Mouse (Mus musculus) MEL (cell line): ENCODE data around the gene Tmed1. TPM values are rescaled to one million over a fixed set of nuclear protein-coding genes. Genes with fewer than 3 reads are reported as not detected.

Source experiments
- DNase-seq: peaks from one replicate; pipeline ENCODE4 v3.0.0; 2011; ENCODE audit warnings: low read depth, low spot score
- H3K27ac ChIP-seq: 2 replicates; pipeline ENCODE4 v1.5.1; 2012; ENCODE audit warnings: low read depth, mild to moderate bottlenecking, control low read depth, low read length, moderate library complexity; ENCODE audit not compliant: control insufficient read depth
- H3K27me3 ChIP-seq, 2 experiments: fragments of 150-350 bp in 1 of 2; sonication (generic) in 1 of 2; 2 replicates each; pipeline ENCODE4 v1.6.1; 2012; ENCODE audit warnings: low read length in 2 of 2, mild to moderate bottlenecking in 2 of 2, improper control_type of control experiment in 1 of 2, moderate library complexity in 1 of 2; ENCODE audit not compliant: insufficient read depth in 2 of 2, control insufficient read depth in 1 of 2
- H3K36me3 ChIP-seq, 2 experiments: 2 replicates each; pipeline ENCODE4 v1.6.1; 2012 to 2014; ENCODE audit warnings: low read length in 2 of 2, improper control_type of control experiment in 1 of 2, inconsistent platforms in 1 of 2, mild to moderate bottlenecking in 1 of 2; ENCODE audit not compliant: insufficient read depth in 2 of 2, control insufficient read depth in 1 of 2
- H3K4me1 ChIP-seq, 2 experiments: fragments of 150-350 bp in 1 of 2; sonication (generic) in 1 of 2; 2 replicates each; pipeline ENCODE4 v1.6.1; 2012; ENCODE audit warnings: low read length in 2 of 2, improper control_type of control experiment in 1 of 2, mild to moderate bottlenecking in 1 of 2; ENCODE audit not compliant: insufficient read depth in 2 of 2, control insufficient read depth in 1 of 2
- H3K4me3 ChIP-seq, 2 experiments: fragments of 150-350 bp in 1 of 2; sonication (generic) in 1 of 2; 2 replicates each; pipeline ENCODE4 v1.5.1; 2012; ENCODE audit warnings: low read depth in 2 of 2, low read length in 2 of 2, mild to moderate bottlenecking in 2 of 2, moderate library complexity in 2 of 2, control low read depth in 1 of 2, improper control_type of control experiment in 1 of 2; ENCODE audit not compliant: control insufficient read depth in 1 of 2, insufficient read depth in 1 of 2
- H3K79me2 ChIP-seq: 2 replicates; pipeline ENCODE4 v1.6.1; 2012; ENCODE audit warnings: mild to moderate bottlenecking, low read length, moderate library complexity; ENCODE audit not compliant: control insufficient read depth, poor library complexity, insufficient read depth
- H3K9ac ChIP-seq: 2 replicates; pipeline ENCODE4 v1.6.1; 2012; ENCODE audit warnings: low read depth, mild to moderate bottlenecking, control low read depth, low read length, moderate library complexity; ENCODE audit not compliant: control insufficient read depth, poor library complexity, severe bottlenecking
- H3K9me3 ChIP-seq: fragments of 150-350 bp; sonication (generic); replicated peaks from 2 replicates; pipeline ENCODE4 v1.6.1; 2012; ENCODE audit warnings: mild to moderate bottlenecking, low read length, improper control_type of control experiment, moderate library complexity; ENCODE audit not compliant: insufficient read depth
- BHLHE40 ChIP-seq: IDR thresholded peaks from 2 replicates; pipeline ENCODE4 v1.6.1; 2012; ENCODE audit warnings: low read depth, mild to moderate bottlenecking, inconsistent platforms, low read length, improper control_type of control experiment, borderline replicate concordance
- CHD1 ChIP-seq: IDR thresholded peaks from 2 replicates; pipeline ENCODE4 v1.6.1; 2012; ENCODE audit warnings: low read depth, mild to moderate bottlenecking, inconsistent platforms, low read length, improper control_type of control experiment
- CHD2 ChIP-seq: IDR thresholded peaks from 2 replicates; pipeline ENCODE4 v1.6.1; 2011; ENCODE audit warnings: low read length, improper control_type of control experiment
- CTCF ChIP-seq, 3 experiments: IDR thresholded peaks in 2 of 3; conservative IDR thresholded peaks in 1 of 3; 2 replicates each; pipeline ENCODE4 v1.5.1; 2011 to 2012; ENCODE audit warnings: low read length in 3 of 3, low read depth in 2 of 3, mild to moderate bottlenecking in 2 of 3, improper control_type of control experiment in 1 of 3, inconsistent platforms in 1 of 3, mixed read lengths in 1 of 3, moderate library complexity in 1 of 3; ENCODE audit not compliant: control insufficient read depth in 1 of 3, insufficient read depth in 1 of 3, poor library complexity in 1 of 3, severe bottlenecking in 1 of 3
- E2F4 ChIP-seq: IDR thresholded peaks from 2 replicates; pipeline ENCODE4 v1.6.1; 2011; ENCODE audit warnings: low read depth, low read length, improper control_type of control experiment, borderline replicate concordance
- ELF1 ChIP-seq: IDR thresholded peaks from 2 replicates; pipeline ENCODE4 v1.6.1; 2014; ENCODE audit warnings: low read depth, mild to moderate bottlenecking, inconsistent platforms, low read length, improper control_type of control experiment, moderate library complexity
- EP300 ChIP-seq, 2 experiments: IDR thresholded peaks; 2 replicates each; pipeline ENCODE4 v1.6.1; 2011; ENCODE audit warnings: improper control_type of control experiment in 2 of 2, low read length in 2 of 2, low read depth in 1 of 2, mild to moderate bottlenecking in 1 of 2
- ETS1 ChIP-seq: IDR thresholded peaks from 2 replicates; pipeline ENCODE4 v1.6.1; 2012; ENCODE audit warnings: low read depth, mild to moderate bottlenecking, inconsistent platforms, low read length, improper control_type of control experiment, moderate library complexity
- GABPA ChIP-seq: IDR thresholded peaks from 2 replicates; pipeline ENCODE4 v1.6.1; 2012; ENCODE audit warnings: low read depth, mild to moderate bottlenecking, inconsistent platforms, low read length, improper control_type of control experiment, moderate library complexity
- GATA1 ChIP-seq: IDR thresholded peaks from 2 replicates; pipeline ENCODE4 v1.6.1; 2011; ENCODE audit warnings: low read depth, low read length, improper control_type of control experiment
- HCFC1 ChIP-seq: IDR thresholded peaks from 2 replicates; pipeline ENCODE4 v1.6.1; 2012; ENCODE audit warnings: low read depth, mild to moderate bottlenecking, inconsistent platforms, low read length, improper control_type of control experiment, moderate library complexity
- JUND ChIP-seq: IDR thresholded peaks from 2 replicates; pipeline ENCODE4 v1.6.1; 2011; ENCODE audit warnings: low read depth, mild to moderate bottlenecking, improper control_type of control experiment, low read length
- KAT2A ChIP-seq: conservative IDR thresholded peaks from 2 replicates; pipeline ENCODE4 v1.6.1; 2012; ENCODE audit warnings: low read depth, low read length, improper control_type of control experiment, inconsistent platforms
- MAX ChIP-seq: IDR thresholded peaks from 2 replicates; pipeline ENCODE4 v1.6.1; 2011; ENCODE audit warnings: low read length, improper control_type of control experiment
- MAZ ChIP-seq: IDR thresholded peaks from 2 replicates; pipeline ENCODE4 v1.6.1; 2012; ENCODE audit warnings: low read depth, mild to moderate bottlenecking, inconsistent platforms, low read length, improper control_type of control experiment
- MEF2A ChIP-seq: IDR thresholded peaks from 2 replicates; pipeline ENCODE4 v1.6.1; 2014; ENCODE audit warnings: low read depth, mild to moderate bottlenecking, inconsistent platforms, low read length, improper control_type of control experiment; ENCODE audit not compliant: poor library complexity, insufficient replicate concordance, severe bottlenecking; ENCODE audit errors: extremely low read depth
- MXI1 ChIP-seq: IDR thresholded peaks from 2 replicates; pipeline ENCODE4 v1.6.1; 2011; ENCODE audit warnings: mild to moderate bottlenecking, low read depth, low read length, improper control_type of control experiment
- MYB ChIP-seq: IDR thresholded peaks from 2 replicates; pipeline ENCODE4 v1.6.1; 2011; ENCODE audit warnings: mild to moderate bottlenecking, low read depth, low read length, improper control_type of control experiment
- MYC ChIP-seq: IDR thresholded peaks from 2 replicates; pipeline ENCODE4 v1.6.1; 2011; ENCODE audit warnings: low read depth, mild to moderate bottlenecking, low read length, improper control_type of control experiment, moderate library complexity
- NELFE ChIP-seq: IDR thresholded peaks from 2 replicates; pipeline ENCODE4 v1.6.1; 2011; ENCODE audit warnings: low read depth, low read length, improper control_type of control experiment
- NRF1 ChIP-seq: IDR thresholded peaks from 2 replicates; pipeline ENCODE4 v1.6.1; 2014; ENCODE audit warnings: low read depth, mild to moderate bottlenecking, inconsistent platforms, low read length, improper control_type of control experiment, moderate library complexity; ENCODE audit not compliant: poor library complexity, insufficient read depth, severe bottlenecking
- POLR2AphosphoS2 ChIP-seq: IDR thresholded peaks from 2 replicates; pipeline ENCODE4 v1.6.1; 2011; ENCODE audit warnings: low read length, improper control_type of control experiment
- POLR2AphosphoS5 ChIP-seq: IDR thresholded peaks from 2 replicates; pipeline ENCODE4 v1.6.1; 2012; ENCODE audit warnings: low read depth, borderline replicate concordance, mild to moderate bottlenecking, inconsistent platforms, low read length, moderate library complexity, mixed read lengths
- RAD21 ChIP-seq: IDR thresholded peaks from 2 replicates; pipeline ENCODE4 v1.6.1; 2011; ENCODE audit warnings: mild to moderate bottlenecking, low read depth, low read length, improper control_type of control experiment
- RCOR1 ChIP-seq: IDR thresholded peaks from 2 replicates; pipeline ENCODE4 v1.6.1; 2012; ENCODE audit warnings: low read depth, mild to moderate bottlenecking, inconsistent platforms, low read length, improper control_type of control experiment
- SIN3A ChIP-seq: IDR thresholded peaks from 2 replicates; pipeline ENCODE4 v1.6.1; 2012; ENCODE audit warnings: low read length, improper control_type of control experiment, inconsistent platforms
- SMC3 ChIP-seq: IDR thresholded peaks from 2 replicates; pipeline ENCODE4 v1.6.1; 2011; ENCODE audit warnings: low read depth, low read length, improper control_type of control experiment
- TAL1 ChIP-seq: IDR thresholded peaks from 2 replicates; pipeline ENCODE4 v1.6.1; 2012; ENCODE audit warnings: mild to moderate bottlenecking, inconsistent platforms, low read length, moderate library complexity, mixed read lengths
- TBP ChIP-seq: IDR thresholded peaks from 2 replicates; pipeline ENCODE4 v1.8.0; 2011; ENCODE audit warnings: low read depth, low read length, improper control_type of control experiment
- TCF12 ChIP-seq: IDR thresholded peaks from 2 replicates; pipeline ENCODE4 v1.6.1; 2014; ENCODE audit warnings: low read depth, mild to moderate bottlenecking, inconsistent platforms, low read length, improper control_type of control experiment, moderate library complexity
- USF1 ChIP-seq: IDR thresholded peaks from 2 replicates; pipeline ENCODE4 v1.6.1; 2014; ENCODE audit warnings: low read depth, mild to moderate bottlenecking, inconsistent platforms, low read length, improper control_type of control experiment, moderate library complexity
- USF2 ChIP-seq, 2 experiments: IDR thresholded peaks; 2 replicates each; pipeline ENCODE4 v1.6.1; 2011 to 2012; ENCODE audit warnings: improper control_type of control experiment in 2 of 2, low read length in 2 of 2, borderline replicate concordance in 1 of 2, inconsistent platforms in 1 of 2, low read depth in 1 of 2, mild to moderate bottlenecking in 1 of 2; ENCODE audit not compliant: insufficient read depth in 1 of 2
- ZC3H11A ChIP-seq: IDR thresholded peaks from 2 replicates; pipeline ENCODE4 v1.6.1; 2012; ENCODE audit warnings: low read depth, mild to moderate bottlenecking, inconsistent platforms, low read length, improper control_type of control experiment
- ZKSCAN1 ChIP-seq: IDR thresholded peaks from 2 replicates; pipeline ENCODE4 v1.6.1; 2012; ENCODE audit warnings: low read depth, mild to moderate bottlenecking, inconsistent platforms, low read length, improper control_type of control experiment, moderate library complexity
- ZMIZ1 ChIP-seq: IDR thresholded peaks from 2 replicates; pipeline ENCODE4 v1.6.1; 2012; ENCODE audit warnings: low read depth, mild to moderate bottlenecking, inconsistent platforms, low read length, improper control_type of control experiment, moderate library complexity
- ZNF384 ChIP-seq: IDR thresholded peaks from 2 replicates; pipeline ENCODE4 v1.6.1; 2012; ENCODE audit warnings: low read depth, mild to moderate bottlenecking, inconsistent platforms, low read length, improper control_type of control experiment
- polyA plus RNA-seq, 2 experiments: library from polyadenylated mRNA; stranded (reverse) in 1 of 2; unstranded in 1 of 2; fragments of >175 nt in 1 of 2; fragments of >200 nt in 1 of 2; gene quantifications; 2 replicates each; pipeline versions ENCODE4 v1.2.1 to v1.2.4; 2012; ENCODE audit warnings: low replicate concordance in 2 of 2, low read depth in 1 of 2; ENCODE audit not compliant: insufficient read length in 2 of 2, insufficient read depth in 1 of 2, missing spikeins in 1 of 2
- total RNA-seq: library from RNA; depleted of rRNA; stranded (reverse); fragments of 300-350 nt; gene quantifications from 2 replicates; pipeline ENCODE4 v1.2.3, GENCODE M21; 2012

Gene Tmed1
- total and polyA plus RNA-seq, 3 experiments = 89.4 to 146 TPM; not detected in 1

GRCm38 (mm10) chr9:21469032-21470024, 40.7 kb downstream of the Tmed1 start:
- H3K4me1 ChIP-seq = no peaks in the 10 kb centered on the region
- no peak overlapping the region for H3K27ac ChIP-seq
- no peaks in the 10 kb centered on the region for H3K9me3 ChIP-seq
- H3K36me3 ChIP-seq = peaks cover 0 to 57% of the 10 kb centered on the region in 2 experiments; a peak in 2 of 4 replicates
- H3K9ac ChIP-seq = no peak overlapping the region
- H3K4me3 ChIP-seq = no peak overlapping the region
- DNase-seq = peak; percentile 84
- H3K79me2 ChIP-seq = no peaks in the 10 kb centered on the region
- no peaks in the 10 kb centered on the region for H3K27me3 ChIP-seq
- no peak for TF ChIP-seq GATA1
- TF ChIP-seq ELF1 = no peak
- no peak for TF ChIP-seq HCFC1
- TF ChIP-seq USF1 = no peak
- 0 out of 2 replicates have a peak, but pooled peaks have one; percentile 27 for TF ChIP-seq POLR2AphosphoS2
- no peak for TF ChIP-seq BHLHE40
- no peak for TF ChIP-seq POLR2AphosphoS5
- TF ChIP-seq KAT2A = no peak
- TF ChIP-seq EP300 (IDR thresholded peaks at IDR 0.05; ENCODE audit: low read depth in 1 of 2, low read length in 2 of 2) = no peak
- no peak for TF ChIP-seq JUND
- TF ChIP-seq USF2 (IDR thresholded peaks at IDR 0.05; ENCODE audit: borderline replicate concordance in 1 of 2, insufficient read depth in 1 of 2, low read depth in 1 of 2, low read length in 2 of 2) = no peak
- TF ChIP-seq SIN3A = peak; percentile 30; the same call in 1 of the 2 replicates
- no peak for TF ChIP-seq MAZ
- no peak for TF ChIP-seq CHD2
- no peak for TF ChIP-seq TAL1
- TF ChIP-seq NELFE = no peak
- TF ChIP-seq RCOR1 = no peak
- no peak for TF ChIP-seq NRF1
- TF ChIP-seq MAX = no peak
- TF ChIP-seq TCF12 = no peak
- TF ChIP-seq RAD21 = peak; percentile 80
- TF ChIP-seq TBP = no peak
- no peak for TF ChIP-seq E2F4
- no peak for TF ChIP-seq ZKSCAN1
- TF ChIP-seq MXI1 = no peak
- no peak for TF ChIP-seq ETS1
- TF ChIP-seq CHD1 = no peak
- TF ChIP-seq MEF2A = no peak
- no peak for TF ChIP-seq GABPA
- TF ChIP-seq CTCF (IDR thresholded peaks at IDR 0.05 in 2 of 3, conservative IDR thresholded peaks at IDR 0.05 in 1 of 3; ENCODE audit: control insufficient read depth in 1 of 3, insufficient read depth in 1 of 3, low read depth in 2 of 3, low read length in 3 of 3, poor library complexity in 1 of 3, severe bottlenecking in 1 of 3) = peak; percentile 77 to 93 (median 80)
- no peak for TF ChIP-seq MYC
- TF ChIP-seq SMC3 = peak; percentile 78
- TF ChIP-seq MYB = no peak
- peak; percentile 66 for TF ChIP-seq ZC3H11A
- peak; percentile 83 for TF ChIP-seq ZNF384
- no peak for TF ChIP-seq ZMIZ1
